Mouse (Mus musculus): ENCODE results near the gene Trim25. TPM values are rescaled to one million over a fixed set of nuclear protein-coding genes. Genes with fewer than 3 reads are reported as not detected.

Gene Trim25
- total and polyA plus RNA-seq, 2 experiments, result 16.2 to 32.1 TPM

DNA sequence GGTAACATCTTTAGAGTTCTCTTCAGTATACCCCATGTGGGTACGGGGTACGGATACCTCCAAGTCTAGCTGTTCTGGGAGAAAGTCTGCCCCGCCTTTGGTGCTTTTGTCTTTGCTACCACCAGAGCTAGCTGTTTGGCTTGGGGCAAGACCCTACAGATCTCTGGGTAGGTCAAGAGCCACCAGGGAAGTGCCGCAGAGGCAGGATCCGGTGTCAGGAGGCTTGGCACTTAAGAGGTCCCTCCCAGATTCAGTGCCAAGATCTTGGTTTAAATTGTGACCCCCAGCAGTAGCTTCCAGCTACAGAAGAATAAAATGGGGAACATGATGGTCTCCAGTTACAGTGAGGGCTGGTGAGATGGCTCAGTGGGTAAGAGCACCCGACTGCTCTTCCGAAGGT is 2.4 kb downstream of the Trim25 start:
- Histone ChIP-seq H3K4me3 (ENCODE audit: insufficient read depth, low read depth, low read length) (peak overlapping the region; percentile 72), H3K79me2 (ENCODE audit: control insufficient read depth, insufficient read depth, low read length) (peaks cover 34% of the 10 kb centered on the region), H3K27ac (replicated peaks; ENCODE audit: insufficient read depth, low read depth, low read length) (peak overlapping the region; percentile 75), H3K27me3 (ENCODE audit: control insufficient read depth, insufficient read depth, low read length) (no peaks in the 10 kb centered on the region), H3K36me3 (ENCODE audit: control insufficient read depth, insufficient read depth, low read length) (peaks cover 16% of the 10 kb centered on the region), H3K9ac (ENCODE audit: low read depth, low read length) (peak overlapping the region; percentile 75), H3K4me1 (ENCODE audit: control insufficient read depth, insufficient read depth, low read length) (peaks cover 29% of the 10 kb centered on the region)
- no peak for DNase-seq (ENCODE audit: extremely low read depth, low read depth, low spot score)
- no peak for TF ChIP-seq CTCF (IDR thresholded peaks at IDR 0.05; ENCODE audit: low read depth, low read length)
- TF ChIP-seq POLR2A (IDR thresholded peaks at IDR 0.05; ENCODE audit: extremely low read depth, insufficient read depth, low read length), result no peak
- WGBS, result 31% methylated on average over 7 of the region's 7 CpGs

DNA sequence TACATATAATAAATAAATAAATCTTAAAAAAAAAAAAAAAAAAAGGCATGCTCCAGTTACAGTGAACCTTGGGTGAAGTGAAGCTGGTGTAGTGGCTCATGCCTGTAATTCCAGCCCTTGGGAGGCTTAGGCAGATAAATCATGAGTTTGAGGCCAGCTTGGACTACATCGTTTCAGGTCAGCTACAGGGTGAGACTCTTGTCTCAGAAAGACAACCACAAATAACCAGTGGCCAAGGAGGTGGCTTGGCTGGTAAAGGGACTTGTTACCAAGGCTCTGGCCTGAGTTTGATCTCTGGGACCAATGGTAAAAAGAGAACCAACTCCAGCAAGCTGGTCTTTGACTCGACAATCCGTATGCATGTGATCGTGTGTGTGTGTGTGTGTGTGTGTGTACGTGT is 2.9 kb downstream of the Trim25 start:
- 10% methylated on average over 5 of the region's 5 CpGs for WGBS
- Histone ChIP-seq H3K27ac (replicated peaks; ENCODE audit: insufficient read depth, low read depth, low read length) (peak overlapping the region; percentile 91), H3K79me2 (ENCODE audit: control insufficient read depth, insufficient read depth, low read length) (peaks cover 34% of the 10 kb centered on the region), H3K9ac (ENCODE audit: low read depth, low read length) (peak overlapping the region; percentile 77), H3K36me3 (ENCODE audit: control insufficient read depth, insufficient read depth, low read length) (peaks cover 17% of the 10 kb centered on the region), H3K27me3 (ENCODE audit: control insufficient read depth, insufficient read depth, low read length) (no peaks in the 10 kb centered on the region), H3K4me3 (ENCODE audit: insufficient read depth, low read depth, low read length) (peak overlapping the region; percentile 37), H3K4me1 (ENCODE audit: control insufficient read depth, insufficient read depth, low read length) (peaks cover 29% of the 10 kb centered on the region)
- TF ChIP-seq POLR2A (IDR thresholded peaks at IDR 0.05; ENCODE audit: extremely low read depth, insufficient read depth, low read length), result no peak
- no peak for TF ChIP-seq CTCF (IDR thresholded peaks at IDR 0.05; ENCODE audit: low read depth, low read length)
- peak; percentile 62 for DNase-seq (ENCODE audit: extremely low read depth, low read depth, low spot score)

DNA sequence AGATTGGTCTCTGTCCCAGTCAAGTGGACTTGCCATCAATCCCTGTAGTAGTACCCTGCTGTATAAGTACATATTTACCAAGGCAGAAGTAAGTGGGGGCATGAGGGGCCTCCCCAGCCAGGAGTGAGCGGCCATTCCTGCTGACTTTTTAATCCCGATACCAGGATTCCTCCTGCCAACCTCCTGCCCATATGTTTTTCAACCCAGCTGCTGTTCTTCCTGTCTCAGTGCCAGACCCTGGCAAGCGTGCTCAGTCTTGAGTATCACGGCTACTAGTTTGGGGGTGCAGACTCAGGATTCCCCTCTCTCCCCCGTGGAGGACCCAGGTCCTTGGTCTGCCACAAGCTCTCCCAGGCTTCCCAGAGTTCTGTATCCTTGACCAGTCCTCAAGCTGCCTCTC is 3.4 kb downstream of the Trim25 start:
- H3K9ac ChIP-seq (ENCODE audit: low read depth, low read length), result peak overlapping the region; percentile 77
- peak overlapping the region; percentile 37 for H3K4me3 ChIP-seq (ENCODE audit: insufficient read depth, low read depth, low read length)
- H3K79me2 ChIP-seq (ENCODE audit: control insufficient read depth, insufficient read depth, low read length), result peaks cover 34% of the 10 kb centered on the region
- WGBS, result under 1% methylated on average over 5 of the region's 5 CpGs
- peaks cover 32% of the 10 kb centered on the region for H3K4me1 ChIP-seq (ENCODE audit: control insufficient read depth, insufficient read depth, low read length)
- H3K27ac ChIP-seq (replicated peaks; ENCODE audit: insufficient read depth, low read depth, low read length), result peak overlapping the region; percentile 91
- peaks cover 18% of the 10 kb centered on the region for H3K36me3 ChIP-seq (ENCODE audit: control insufficient read depth, insufficient read depth, low read length)
- peak; percentile 69 for DNase-seq (ENCODE audit: extremely low read depth, low read depth, low spot score)
- TF ChIP-seq CTCF (IDR thresholded peaks at IDR 0.05; ENCODE audit: low read depth, low read length) (no peak), POLR2A (IDR thresholded peaks at IDR 0.05; ENCODE audit: extremely low read depth, insufficient read depth, low read length) (no peak)
- no peaks in the 10 kb centered on the region for H3K27me3 ChIP-seq (ENCODE audit: control insufficient read depth, insufficient read depth, low read length)

DNA sequence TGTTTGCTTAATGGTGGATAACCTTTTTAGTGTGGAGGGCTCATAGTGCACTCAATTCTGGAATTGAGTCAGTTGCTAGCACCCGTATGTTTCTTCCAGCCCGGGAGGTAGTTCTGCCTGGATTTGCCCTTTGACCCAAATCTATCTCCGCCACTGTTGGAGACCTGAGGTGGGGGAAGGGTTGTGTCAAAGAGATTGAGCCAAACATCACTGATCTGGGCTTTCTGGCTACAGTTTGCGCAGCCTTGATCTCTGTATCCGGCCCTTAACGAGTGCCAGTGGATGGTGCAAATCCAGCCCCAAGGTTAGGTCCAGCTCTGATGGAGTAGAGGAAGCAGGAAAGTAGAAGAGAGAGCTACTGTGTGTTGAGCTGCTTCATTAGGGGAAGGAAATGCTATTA is 3.9 kb downstream of the Trim25 start:
- whole genome bisulfite sequencing, result under 1% methylated on average over 6 of the region's 6 CpGs
- H3K36me3 ChIP-seq (ENCODE audit: control insufficient read depth, insufficient read depth, low read length), result peaks cover 18% of the 10 kb centered on the region
- H3K27ac ChIP-seq (replicated peaks; ENCODE audit: insufficient read depth, low read depth, low read length), result peak overlapping the region; percentile 91
- DNase-seq (ENCODE audit: extremely low read depth, low read depth, low spot score), result peak; percentile 98
- H3K79me2 ChIP-seq (ENCODE audit: control insufficient read depth, insufficient read depth, low read length), result peaks cover 34% of the 10 kb centered on the region
- peak overlapping the region; percentile 37; the same call in 1 of the 2 replicates for H3K4me3 ChIP-seq (ENCODE audit: insufficient read depth, low read depth, low read length)
- TF ChIP-seq CTCF (IDR thresholded peaks at IDR 0.05; ENCODE audit: low read depth, low read length) (no peak), POLR2A (IDR thresholded peaks at IDR 0.05; ENCODE audit: extremely low read depth, insufficient read depth, low read length) (no peak)
- no peaks in the 10 kb centered on the region for H3K27me3 ChIP-seq (ENCODE audit: control insufficient read depth, insufficient read depth, low read length)
- peaks cover 34% of the 10 kb centered on the region for H3K4me1 ChIP-seq (ENCODE audit: control insufficient read depth, insufficient read depth, low read length)
- peak overlapping the region; percentile 77 for H3K9ac ChIP-seq (ENCODE audit: low read depth, low read length)

DNA sequence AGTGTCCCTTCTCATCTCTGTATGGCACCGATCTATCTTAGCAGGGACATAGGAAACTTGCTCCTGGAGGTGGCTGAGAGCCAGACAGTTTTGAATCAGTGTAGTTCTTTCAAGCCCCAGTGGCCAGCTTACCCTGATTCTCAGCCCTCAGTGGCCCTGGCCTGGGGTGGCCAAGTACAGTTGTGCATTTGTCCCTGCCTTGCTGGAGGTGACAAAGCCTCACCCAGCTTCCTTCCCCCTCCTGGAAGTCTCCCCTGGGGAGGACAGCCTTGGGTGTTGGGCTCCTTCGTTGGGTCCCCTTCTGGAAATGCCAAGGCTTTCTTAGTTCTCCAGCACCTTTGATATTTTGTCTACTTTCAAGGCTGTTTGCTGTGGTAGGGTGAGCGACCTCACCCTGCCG is 4.5 kb downstream of the Trim25 start:
- Histone ChIP-seq H3K79me2 (ENCODE audit: control insufficient read depth, insufficient read depth, low read length) (peaks cover 39% of the 10 kb centered on the region), H3K9ac (ENCODE audit: low read depth, low read length) (peak overlapping the region; percentile 59)

DNA sequence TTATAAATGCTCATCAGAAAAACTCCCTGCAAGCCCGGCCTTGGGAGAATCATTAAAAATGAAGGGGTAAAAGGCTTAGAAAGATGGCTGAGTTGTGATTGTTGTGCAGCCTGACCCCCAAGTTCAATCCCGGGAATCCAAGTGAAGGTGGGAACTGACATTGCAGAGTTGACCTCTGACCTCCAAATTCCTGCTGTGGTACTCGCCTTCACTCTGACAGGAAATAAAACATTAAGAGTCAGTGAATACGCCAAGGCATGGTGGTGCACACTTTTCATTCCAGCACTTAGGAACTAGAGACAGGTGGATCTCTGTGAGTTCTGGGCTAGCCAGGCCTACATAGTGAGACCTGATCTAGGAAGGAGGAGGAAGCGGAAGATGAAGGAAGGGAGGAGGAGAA is 6.3 kb downstream of the Trim25 start:
- WGBS, result 52% methylated on average over 5 of the region's 5 CpGs
- TF ChIP-seq POLR2A (IDR thresholded peaks at IDR 0.05; ENCODE audit: extremely low read depth, insufficient read depth, low read length), result no peak
- no peak for TF ChIP-seq CTCF (IDR thresholded peaks at IDR 0.05; ENCODE audit: low read depth, low read length)
- Histone ChIP-seq H3K27ac (replicated peaks; ENCODE audit: insufficient read depth, low read depth, low read length) (no peak overlapping the region), H3K9ac (ENCODE audit: low read depth, low read length) (no peak overlapping the region), H3K36me3 (ENCODE audit: control insufficient read depth, insufficient read depth, low read length) (peaks cover 25% of the 10 kb centered on the region), H3K79me2 (ENCODE audit: control insufficient read depth, insufficient read depth, low read length) (peaks cover 39% of the 10 kb centered on the region; the same call in 1 of the 2 replicates), H3K4me3 (ENCODE audit: insufficient read depth, low read depth, low read length) (no peak overlapping the region), H3K4me1 (ENCODE audit: control insufficient read depth, insufficient read depth, low read length) (peaks cover 48% of the 10 kb centered on the region), H3K27me3 (ENCODE audit: control insufficient read depth, insufficient read depth, low read length) (no peaks in the 10 kb centered on the region)
- no peak for DNase-seq (ENCODE audit: extremely low read depth, low read depth, low spot score)

More for the DNA sequence above, 4.5 kb downstream of the Trim25 start:
- TF ChIP-seq CTCF (IDR thresholded peaks at IDR 0.05; ENCODE audit: low read depth, low read length) (no peak), POLR2A (IDR thresholded peaks at IDR 0.05; ENCODE audit: extremely low read depth, insufficient read depth, low read length) (no peak)
- Histone ChIP-seq H3K4me3 (ENCODE audit: insufficient read depth, low read depth, low read length) (no peak overlapping the region), H3K4me1 (ENCODE audit: control insufficient read depth, insufficient read depth, low read length) (peaks cover 39% of the 10 kb centered on the region), H3K27me3 (ENCODE audit: control insufficient read depth, insufficient read depth, low read length) (no peaks in the 10 kb centered on the region), H3K36me3 (ENCODE audit: control insufficient read depth, insufficient read depth, low read length) (peaks cover 21% of the 10 kb centered on the region), H3K27ac (replicated peaks; ENCODE audit: insufficient read depth, low read depth, low read length) (peak overlapping the region; percentile 82)
- 13% methylated on average over 4 of the region's 4 CpGs for WGBS
- peak; percentile 49 for DNase-seq (ENCODE audit: extremely low read depth, low read depth, low spot score)

Data from liver, adult 2 months (tissue).